Mouse (Mus musculus): ENCODE data around the gene Parp9. TPM values are rescaled to one million over a fixed set of nuclear protein-coding genes. Genes with fewer than 3 reads are reported as not detected.
"Not testable (repeated sequence)": the region's sequence is repeated elsewhere in the genome, so short reads cannot be mapped to it uniquely, and the experiment has no call there.

The Parp9 gene
- 3.3 and 5.1 TPM in 2 replicates for total RNA-seq (2014; rRNA removed)
- 2.3 and 3.2 TPM in 2 replicates for polyA plus RNA-seq (2015; fragmentation: Nextera tagmentation; extraction: Ambion mirVana)

DNA sequence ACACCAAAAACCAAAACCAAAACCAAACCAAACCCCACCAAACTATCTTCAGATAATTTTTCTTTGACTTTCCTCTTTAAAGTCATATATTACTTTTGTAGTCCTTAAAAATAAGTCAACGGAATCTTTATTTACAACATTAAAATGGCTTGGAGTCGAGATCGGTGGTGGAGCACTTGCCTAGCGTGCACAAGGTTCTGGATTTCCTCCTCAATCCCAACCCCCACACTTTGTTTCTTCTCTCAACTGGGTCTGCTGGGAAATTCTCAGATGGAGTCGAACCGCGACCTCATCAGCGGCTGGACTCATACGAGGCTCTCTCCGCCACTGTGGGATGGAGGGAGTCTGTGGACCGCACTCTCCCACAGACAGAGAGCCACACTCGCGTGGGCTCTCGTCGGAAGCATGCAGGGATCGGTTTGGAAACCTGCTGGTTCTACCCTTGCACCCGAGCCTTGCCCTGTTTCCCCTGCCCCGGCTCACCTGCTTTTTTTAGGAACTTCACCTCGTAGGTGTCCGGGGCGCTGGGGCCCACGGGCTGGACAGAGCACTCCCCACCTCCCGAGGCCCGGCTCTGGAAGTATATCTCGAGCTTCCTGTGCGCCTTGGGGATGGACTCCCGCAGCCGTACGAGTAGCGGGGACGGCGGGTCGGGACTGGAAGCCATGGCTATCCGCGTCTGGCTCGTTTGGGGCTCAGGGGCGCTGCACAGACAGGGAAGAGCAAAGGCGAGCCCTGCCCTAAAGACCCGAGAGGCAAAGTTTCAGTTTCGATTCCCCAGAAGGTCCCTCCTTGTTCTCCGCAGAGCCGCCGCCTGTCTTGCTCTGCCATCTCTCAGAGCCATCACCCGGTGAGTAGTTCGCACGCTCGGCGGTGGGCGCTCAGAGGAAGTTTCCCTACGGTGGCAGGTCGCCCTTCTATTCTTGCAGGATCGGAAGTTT, at the start of gene Parp9, which contains the start of gene Dtx3l:
Gene Parp9, plus strand, starts transcription at position 260 of the 941 bp plus-strand sequence.
Gene Dtx3l, minus strand, starts transcription at position 941 of the 941 bp plus-strand sequence.
- no peak for TF ChIP-seq CTCF (IDR thresholded peaks at IDR 0.05; ENCODE audit: low read depth)
- no peaks in the 10 kb centered on the region for H3K9me3 ChIP-seq (ENCODE audit: low read length)
- DNase-seq (peak; percentile 43), ATAC-seq (peak; percentile 64)
- peak within 1 kb of the TSS; percentile 56 for H3K9ac ChIP-seq
- peak within 1 kb of the TSS; percentile 51 for H3K4me3 ChIP-seq (ENCODE audit: low read depth, low read length)
- H3K36me3 ChIP-seq (ENCODE audit: insufficient read depth), result no peaks in the 10 kb centered on the region
- WGBS, result 1% methylated on average over 52 of the region's 52 CpGs
- no peaks in the 10 kb centered on the region for H3K4me1 ChIP-seq (ENCODE audit: insufficient read depth)
- peak within 1 kb of the TSS; percentile 79 for H3K4me2 ChIP-seq (ENCODE audit: low read depth)
- no peak within 1 kb of the TSS for H3K27ac ChIP-seq (ENCODE audit: low read depth, low read length)
- no peaks in the 10 kb centered on the region for H3K27me3 ChIP-seq (ENCODE audit: insufficient read depth, low read length)

DNA sequence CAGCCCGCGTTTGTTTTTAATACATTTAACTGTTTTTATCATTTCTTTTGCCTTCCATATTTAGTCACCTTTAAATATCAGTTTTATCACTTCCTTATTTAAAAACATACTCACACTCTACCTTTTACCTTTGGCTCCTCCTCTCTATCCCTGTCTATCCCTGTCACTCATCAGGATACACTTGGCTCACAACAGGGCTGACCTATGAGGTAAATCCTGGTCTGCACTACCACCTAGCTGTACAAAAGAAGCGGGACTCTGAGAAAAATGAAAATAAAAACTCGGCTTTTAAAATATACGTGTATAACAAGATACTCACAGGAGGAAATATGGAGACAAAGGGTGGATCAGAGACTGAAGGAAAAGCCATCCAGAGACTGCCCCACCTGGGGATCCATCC, 49.4 kb upstream of the Parp9 start:
- WGBS, result 87% methylated on average over 5 of the region's 5 CpGs

DNA sequence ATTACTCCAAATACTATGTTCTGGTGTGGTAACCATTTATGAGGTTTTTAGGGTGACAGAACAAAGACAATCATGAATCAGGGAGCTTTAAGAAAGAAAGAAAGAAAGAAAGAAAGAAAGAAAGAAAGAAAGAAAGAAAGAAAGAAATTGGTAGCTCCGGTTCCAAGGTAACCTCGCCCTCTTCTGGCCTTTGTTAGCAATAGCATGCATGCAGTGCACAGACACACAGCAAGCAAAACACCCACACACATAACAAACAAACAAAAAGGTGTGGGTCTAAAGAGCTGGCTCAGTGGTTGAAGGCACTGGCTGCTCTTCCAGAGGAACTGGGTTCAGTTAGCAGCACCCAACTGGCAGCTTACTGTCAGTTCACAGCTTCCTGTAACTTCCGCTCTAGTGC, 47.6 kb upstream of the Parp9 start:
- 72% methylated on average over 3 of the region's 3 CpGs for WGBS
- Histone ChIP-seq H3K27me3 (ENCODE audit: insufficient read depth, low read length) (no peaks in the 10 kb centered on the region), H3K9me3 (ENCODE audit: low read length) (no peaks in the 10 kb centered on the region), H3K4me3 (ENCODE audit: low read depth, low read length) (no peak overlapping the region), H3K36me3 (ENCODE audit: insufficient read depth) (no peaks in the 10 kb centered on the region), H3K27ac (ENCODE audit: low read depth, low read length) (no peak overlapping the region), H3K4me1 (ENCODE audit: insufficient read depth) (no peaks in the 10 kb centered on the region), H3K9ac (no peak overlapping the region), H3K4me2 (ENCODE audit: low read depth) (no peak overlapping the region)
- DNase-seq (no peak), ATAC-seq (no peak)
- TF ChIP-seq CTCF (IDR thresholded peaks at IDR 0.05; ENCODE audit: low read depth), result peak; percentile 60

More for the DNA sequence above, 49.4 kb upstream of the Parp9 start:
- H3K27me3 ChIP-seq (ENCODE audit: insufficient read depth, low read length), result no peaks in the 10 kb centered on the region
- DNase-seq (no peak), ATAC-seq (no peak)
- no peak overlapping the region for H3K9ac ChIP-seq
- no peak overlapping the region for H3K4me3 ChIP-seq (ENCODE audit: low read depth, low read length)
- H3K4me2 ChIP-seq (ENCODE audit: low read depth), result no peak overlapping the region
- no peaks in the 10 kb centered on the region for H3K4me1 ChIP-seq (ENCODE audit: insufficient read depth)
- no peak for TF ChIP-seq CTCF (IDR thresholded peaks at IDR 0.05; ENCODE audit: low read depth)
- no peaks in the 10 kb centered on the region for H3K9me3 ChIP-seq (ENCODE audit: low read length)
- H3K27ac ChIP-seq (ENCODE audit: low read depth, low read length), result no peak overlapping the region
- no peaks in the 10 kb centered on the region for H3K36me3 ChIP-seq (ENCODE audit: insufficient read depth)

DNA sequence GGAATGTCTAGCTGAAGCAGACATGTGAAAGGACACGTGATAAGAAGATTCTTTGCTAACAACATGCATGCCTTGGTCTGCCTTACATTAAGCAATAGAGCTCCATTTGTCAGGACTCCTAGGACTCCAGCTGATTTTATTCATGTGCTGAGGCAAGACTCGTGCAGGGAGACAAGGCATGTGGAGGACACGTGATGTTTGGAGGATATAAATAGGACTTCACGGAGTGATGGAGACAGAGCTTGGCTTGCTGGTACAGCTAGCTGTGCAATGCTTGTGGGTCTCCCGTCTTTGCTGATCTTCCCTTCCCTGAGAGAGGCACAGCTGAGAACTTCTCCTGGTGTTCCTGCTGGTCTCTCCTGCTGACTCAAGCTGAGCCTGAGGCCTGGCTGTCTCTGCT, 46.7 kb upstream of the Parp9 start:
- not testable (repeated sequence) for H3K27ac ChIP-seq (ENCODE audit: low read depth, low read length); H3K9me3 ChIP-seq (ENCODE audit: low read length); H3K9ac ChIP-seq; H3K4me1 ChIP-seq (ENCODE audit: insufficient read depth); H3K4me3 ChIP-seq (ENCODE audit: low read depth, low read length); ATAC-seq; H3K27me3 ChIP-seq (ENCODE audit: insufficient read depth, low read length); H3K36me3 ChIP-seq (ENCODE audit: insufficient read depth); H3K4me2 ChIP-seq (ENCODE audit: low read depth); DNase-seq
- WGBS, result 74% methylated on average over 5 of the region's 5 CpGs

DNA sequence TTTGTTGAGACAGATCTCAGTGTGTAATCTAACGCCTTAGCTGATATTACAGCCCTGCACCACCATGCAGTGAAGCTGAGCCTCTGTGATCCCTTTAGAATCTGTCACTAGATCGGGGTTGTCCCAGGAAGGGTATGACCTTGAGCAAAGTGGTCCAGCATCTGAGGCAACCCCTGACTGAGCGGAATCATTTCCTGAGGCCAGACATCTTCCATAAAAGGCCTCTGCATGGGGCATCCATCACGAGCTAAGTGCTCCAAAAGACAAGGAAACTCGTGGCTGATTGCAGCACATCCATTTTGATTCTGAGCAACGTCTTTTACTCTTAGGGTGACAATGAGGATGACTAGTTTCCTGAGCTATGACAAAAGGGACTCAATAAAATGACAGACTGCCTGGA, 43.3 kb upstream of the Parp9 start:
- 0 out of 2 replicates have a peak, but pooled peaks cover 5% of the 10 kb centered on the region for H3K9me3 ChIP-seq (ENCODE audit: low read length)
- WGBS, result 67% methylated on average over 6 of the region's 6 CpGs
- no peak overlapping the region for H3K4me3 ChIP-seq (ENCODE audit: low read depth, low read length)
- H3K36me3 ChIP-seq (ENCODE audit: insufficient read depth), result no peaks in the 10 kb centered on the region
- H3K9ac ChIP-seq, result no peak overlapping the region
- TF ChIP-seq CTCF (IDR thresholded peaks at IDR 0.05; ENCODE audit: low read depth), result no peak
- DNase-seq (no peak), ATAC-seq (no peak)
- H3K4me1 ChIP-seq (ENCODE audit: insufficient read depth), result no peaks in the 10 kb centered on the region
- no peak overlapping the region for H3K27ac ChIP-seq (ENCODE audit: low read depth, low read length)
- H3K4me2 ChIP-seq (ENCODE audit: low read depth), result no peak overlapping the region
- no peaks in the 10 kb centered on the region for H3K27me3 ChIP-seq (ENCODE audit: insufficient read depth, low read length)

DNA sequence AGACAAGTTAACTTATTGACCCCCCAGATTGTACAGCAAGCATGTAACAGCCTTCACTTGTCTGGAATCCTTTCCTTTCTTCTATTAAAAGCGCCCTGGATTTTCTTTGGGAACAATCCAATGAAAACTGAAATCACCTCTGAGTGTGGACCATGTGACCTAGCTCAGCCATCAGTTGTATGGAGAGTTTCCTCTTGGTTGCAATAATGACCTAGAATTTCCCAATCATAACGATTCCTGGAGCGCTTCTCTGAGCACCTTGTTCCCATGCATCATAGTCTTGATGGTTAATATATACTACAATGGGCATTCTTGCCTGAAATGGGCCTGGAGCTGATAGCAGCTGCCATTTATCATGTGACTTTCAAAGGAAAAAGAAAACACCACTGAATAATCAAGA, 37.7 kb upstream of the Parp9 start:
- H3K4me3 ChIP-seq (ENCODE audit: low read depth, low read length), result no peak overlapping the region
- no peak for TF ChIP-seq CTCF (IDR thresholded peaks at IDR 0.05; ENCODE audit: low read depth)
- no peaks in the 10 kb centered on the region for H3K4me1 ChIP-seq (ENCODE audit: insufficient read depth)
- no peaks in the 10 kb centered on the region for H3K36me3 ChIP-seq (ENCODE audit: insufficient read depth)
- H3K27ac ChIP-seq (ENCODE audit: low read depth, low read length), result no peak overlapping the region
- H3K9me3 ChIP-seq (ENCODE audit: low read length), result 0 out of 2 replicates have a peak, but pooled peaks cover 5% of the 10 kb centered on the region
- no peak overlapping the region for H3K4me2 ChIP-seq (ENCODE audit: low read depth)
- no peak for DNase-seq
- H3K27me3 ChIP-seq (ENCODE audit: insufficient read depth, low read length), result no peaks in the 10 kb centered on the region
- ATAC-seq, result no peak
- H3K9ac ChIP-seq, result no peak overlapping the region
- 91% methylated on average over 3 of the region's 3 CpGs for WGBS

DNA sequence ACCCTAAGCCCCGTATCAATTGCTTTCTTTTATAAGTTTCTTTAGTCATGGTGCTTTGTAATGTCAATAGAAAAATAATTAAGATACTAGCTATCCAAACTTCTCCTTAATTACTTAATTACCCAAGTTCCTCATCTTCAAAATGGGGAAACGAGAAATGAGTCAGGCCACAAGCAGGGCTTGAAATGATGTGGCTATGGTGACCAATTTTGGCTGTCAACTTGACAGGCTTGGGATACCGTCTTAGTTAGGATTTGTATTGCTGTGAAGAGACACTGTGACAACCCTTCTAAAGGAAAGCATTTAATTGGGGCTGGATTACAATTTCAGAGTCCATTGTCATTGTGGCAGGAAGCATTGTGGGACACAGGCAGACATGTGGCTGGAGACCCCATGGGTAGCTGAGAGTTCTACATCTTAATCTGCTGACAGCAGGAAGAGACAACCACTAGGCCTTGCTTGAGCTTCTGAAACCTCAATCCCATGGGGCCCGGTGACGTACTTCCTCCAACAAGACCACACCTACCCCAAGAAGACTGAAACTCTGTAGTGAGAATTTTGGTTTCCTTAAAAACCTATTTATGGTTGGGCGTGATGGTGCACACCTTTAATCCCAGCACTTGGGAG, 35.1 kb upstream of the Parp9 start:
- H3K9me3 ChIP-seq (ENCODE audit: low read length), result no peaks in the 10 kb centered on the region
- TF ChIP-seq CTCF (IDR thresholded peaks at IDR 0.05; ENCODE audit: low read depth), result no peak
- no peak for ATAC-seq
- no peak overlapping the region for H3K4me2 ChIP-seq (ENCODE audit: low read depth)
- whole genome bisulfite sequencing, result 78% methylated on average over 6 of the region's 6 CpGs
- H3K9ac ChIP-seq, result no peak overlapping the region
- H3K4me1 ChIP-seq (ENCODE audit: insufficient read depth), result no peaks in the 10 kb centered on the region
- no peaks in the 10 kb centered on the region for H3K27me3 ChIP-seq (ENCODE audit: insufficient read depth, low read length)
- DNase-seq, result no peak
- H3K4me3 ChIP-seq (ENCODE audit: low read depth, low read length), result no peak overlapping the region
- H3K36me3 ChIP-seq (ENCODE audit: insufficient read depth), result no peaks in the 10 kb centered on the region
- H3K27ac ChIP-seq (ENCODE audit: low read depth, low read length), result no peak overlapping the region

Measured in forebrain, postnatal 0 days (tissue).